Mouse (Mus musculus) left cerebral cortex, postnatal 36 days (tissue): ENCODE data around the gene Ptprn2. TPM values are rescaled to one million over a fixed set of nuclear protein-coding genes. Genes with fewer than 3 reads are reported as not detected.
A peak's percentile ranks its signal among the peaks of the same experiment; 100 is the strongest.

Experiments used
- DNase-seq, 2 experiments: peaks; one replicate each; pipeline ENCODE4 v3.0.0; 2021 to 2022; ENCODE audit warnings: low spot score in 2 of 2, mixed read lengths in 1 of 2
- intact Hi-C: fragments of 180-260 bp; cut with DNase I; formaldehyde crosslinking; loops from one replicate; pipeline ENCODE4 v1.15.1; 2025
- microRNA-seq: library from miRNA; unstranded; fragments of <30 nt; microRNA quantifications from one replicate; pipeline ENCODE4 v1.2.0, GENCODE M21; 2022
- total RNA-seq, 2 experiments: library from RNA; stranded (reverse); gene quantifications; 2 replicates each; pipeline ENCODE4 v1.2.3; 2021

The Ptprn2 gene
- total RNA-seq, 2 experiments from 2014 or later = 356 to 375 TPM

GRCm38 (mm10) chr12:117299084-117299483, 813.6 kb downstream of the Ptprn2 start:
- no peak for DNase-seq
- intact Hi-C loops = no loop called here

- intact Hi-C loops = no loop called here
- DNase-seq = no peak
Measured at GRCm38 (mm10) chr12:117304751-117305624, 819.5 kb downstream of the Ptprn2 start.

GRCm38 (mm10) chr12:117305625-117306105, 820.1 kb downstream of the Ptprn2 start:
- intact Hi-C loops = no loop called here
- no peak for DNase-seq

- intact Hi-C loops = no loop called here
- DNase-seq = no peak
Measured at GRCm38 (mm10) chr12:117312079-117312478, 826.6 kb downstream of the Ptprn2 start.

GRCm38 (mm10) chr12:117314987-117315386, 829.5 kb downstream of the Ptprn2 start:
- no peak for DNase-seq
- intact Hi-C loops = no loop called here

GRCm38 (mm10) chr12:117315661-117316060, 830.1 kb downstream of the Ptprn2 start:
- intact Hi-C loops = no loop called here
- no peak for DNase-seq

- intact Hi-C loops = no loop called here
- DNase-seq = no peak
Measured at GRCm38 (mm10) chr12:117318229-117318628, 832.7 kb downstream of the Ptprn2 start.

- DNase-seq = no peak
- intact Hi-C loops = loop anchor here (10.0 kb wide), 1 partner anchor 188 kb away; no protein-coding TSS in a partner anchor
Measured at GRCm38 (mm10) chr12:117323017-117323416, 837.5 kb downstream of the Ptprn2 start.

Small RNA genes within 50 kb of the gene (microRNA-seq; reads per million reads assigned to microRNA genes)
- 123 reads per million, percentile 58 among the genes with 10 or more reads in this experiment for gene Mir153

Other genes with a start within 250 kb of the Ptprn2 start
- gene Wdr60, start 222.7 kb upstream of the Ptprn2 start, total RNA-seq = 10 to 100 TPM; 15.4 to 23.8 TPM
- not detected for gene Gm11027, start 210.3 kb upstream of the Ptprn2 start, total RNA-seq
- gene Esyt2, start 204.5 kb upstream of the Ptprn2 start, total RNA-seq = 10 to 100 TPM; 48.8 to 70.1 TPM
- gene Ncapg2, start 80.3 kb upstream of the Ptprn2 start, total RNA-seq = 1 to 10 TPM; 6.0 to 6.3 TPM